Mouse (Mus musculus): ENCODE results near the gene Xylb. TPM values are rescaled to one million over a fixed set of nuclear protein-coding genes. Genes with fewer than 3 reads are reported as not detected.
A peak's percentile ranks its signal among the peaks of the same experiment; 100 is the strongest.

Gene Xylb
- polyA plus RNA-seq, 1 experiment = 449 TPM

DNA sequence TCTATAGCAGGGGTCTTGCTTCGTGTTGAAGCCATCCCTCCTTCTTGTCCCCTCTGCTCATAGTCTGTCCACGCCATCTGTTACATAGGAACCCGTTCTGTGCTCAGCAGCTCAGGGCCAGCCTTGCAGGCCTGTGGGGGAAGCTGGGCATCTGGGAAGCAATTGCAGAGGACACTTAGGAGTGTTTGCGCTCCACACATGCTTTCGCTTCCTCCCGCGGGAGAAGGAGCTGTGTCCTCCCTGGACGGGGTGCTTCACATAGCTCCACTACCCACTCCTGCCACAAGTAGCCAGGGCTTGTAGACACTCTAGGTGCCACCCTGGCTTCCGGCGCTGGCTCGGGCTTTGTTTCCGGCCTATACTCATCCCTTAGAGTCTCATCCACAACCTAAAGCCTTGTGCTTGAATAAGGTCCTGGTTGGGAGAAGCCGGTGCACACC, 68.8 kb downstream of the Xylb start:
- H3K27ac ChIP-seq (ENCODE audit: insufficient read depth, low read depth, low read length) = no peak overlapping the region
- H3K4me1 ChIP-seq (ENCODE audit: control insufficient read depth, insufficient read depth, low read length) = peaks cover 13% of the 10 kb centered on the region
- no peaks in the 10 kb centered on the region for H3K36me3 ChIP-seq (ENCODE audit: control insufficient read depth, insufficient read depth, low read length)
- DNase-seq = no peak
- no peak overlapping the region for H3K4me3 ChIP-seq (ENCODE audit: insufficient read depth, low read depth, low read length)
- TF ChIP-seq POLR2A (IDR thresholded peaks at IDR 0.05; ENCODE audit: low read depth, low read length) (no peak), CTCF (conservative IDR thresholded peaks at IDR 0.05; ENCODE audit: insufficient read depth, insufficient read length, low read depth, low read length) (no peak)
- no peaks in the 10 kb centered on the region for H3K27me3 ChIP-seq (replicated peaks; ENCODE audit: control insufficient read depth, insufficient read depth, low read length)
- WGBS = 86% methylated on average over 13 of the region's 13 CpGs

DNA sequence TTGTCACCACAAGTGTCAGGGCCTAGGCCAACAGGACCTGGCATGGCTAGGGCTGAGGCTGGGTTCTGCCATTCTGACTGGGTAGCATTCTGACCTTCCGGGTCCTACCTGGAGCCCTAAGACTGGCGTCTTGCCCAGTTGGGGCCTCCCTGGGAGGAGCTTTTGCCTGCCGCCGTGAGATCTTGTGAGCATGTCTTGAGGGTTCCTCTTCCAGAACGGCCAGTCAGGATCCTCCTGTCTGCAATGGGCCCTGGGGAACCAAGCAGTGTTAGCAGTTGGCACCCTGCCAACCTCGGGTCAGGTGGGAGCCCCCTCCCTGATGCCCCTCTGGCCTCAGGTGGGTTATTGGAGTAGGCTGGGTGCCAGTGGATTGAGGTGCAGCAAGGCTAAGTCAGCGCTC, 69.3 kb downstream of the Xylb start:
- Histone ChIP-seq H3K27ac (ENCODE audit: insufficient read depth, low read depth, low read length) (no peak overlapping the region), H3K27me3 (replicated peaks; ENCODE audit: control insufficient read depth, insufficient read depth, low read length) (no peaks in the 10 kb centered on the region), H3K4me1 (ENCODE audit: control insufficient read depth, insufficient read depth, low read length) (peaks cover 13% of the 10 kb centered on the region), H3K36me3 (ENCODE audit: control insufficient read depth, insufficient read depth, low read length) (no peaks in the 10 kb centered on the region), H3K4me3 (ENCODE audit: insufficient read depth, low read depth, low read length) (no peak overlapping the region)
- TF ChIP-seq CTCF (conservative IDR thresholded peaks at IDR 0.05; ENCODE audit: insufficient read depth, insufficient read length, low read depth, low read length) (no peak), POLR2A (IDR thresholded peaks at IDR 0.05; ENCODE audit: low read depth, low read length) (no peak)
- 27% methylated on average over 7 of the region's 7 CpGs for WGBS
- peak; percentile 42 for DNase-seq

DNA sequence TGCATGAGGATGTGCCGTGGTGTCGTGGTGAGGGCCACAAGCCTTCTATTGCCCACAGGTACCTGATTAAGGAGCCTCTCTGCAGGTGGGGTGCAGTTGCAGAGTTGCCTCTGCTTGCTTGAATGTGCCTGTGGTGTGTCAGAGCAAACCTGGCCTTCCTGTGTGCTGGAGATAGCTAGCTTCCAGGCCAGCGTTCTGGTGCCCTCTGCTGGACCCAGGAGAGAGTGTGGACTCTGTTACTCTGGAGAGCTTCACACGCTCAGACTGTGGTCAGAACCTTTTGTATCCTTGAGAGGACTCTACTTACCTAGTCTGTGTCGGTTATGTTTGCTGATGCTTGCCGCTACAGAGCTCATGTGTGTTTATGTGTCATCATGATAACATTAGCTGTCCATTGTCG, 73.1 kb downstream of the Xylb start:
- TF ChIP-seq POLR2A (IDR thresholded peaks at IDR 0.05; ENCODE audit: low read depth, low read length) (no peak), CTCF (conservative IDR thresholded peaks at IDR 0.05; ENCODE audit: insufficient read depth, insufficient read length, low read depth, low read length) (peak; percentile 99)
- no peak overlapping the region for H3K27ac ChIP-seq (ENCODE audit: insufficient read depth, low read depth, low read length)
- WGBS = 36% methylated on average over 7 of the region's 7 CpGs
- DNase-seq = peak; percentile 89
- H3K4me1 ChIP-seq (ENCODE audit: control insufficient read depth, insufficient read depth, low read length) = peaks cover 8% of the 10 kb centered on the region
- H3K27me3 ChIP-seq (replicated peaks; ENCODE audit: control insufficient read depth, insufficient read depth, low read length) = no peaks in the 10 kb centered on the region
- no peak overlapping the region for H3K4me3 ChIP-seq (ENCODE audit: insufficient read depth, low read depth, low read length)
- no peaks in the 10 kb centered on the region for H3K36me3 ChIP-seq (ENCODE audit: control insufficient read depth, insufficient read depth, low read length)

DNA sequence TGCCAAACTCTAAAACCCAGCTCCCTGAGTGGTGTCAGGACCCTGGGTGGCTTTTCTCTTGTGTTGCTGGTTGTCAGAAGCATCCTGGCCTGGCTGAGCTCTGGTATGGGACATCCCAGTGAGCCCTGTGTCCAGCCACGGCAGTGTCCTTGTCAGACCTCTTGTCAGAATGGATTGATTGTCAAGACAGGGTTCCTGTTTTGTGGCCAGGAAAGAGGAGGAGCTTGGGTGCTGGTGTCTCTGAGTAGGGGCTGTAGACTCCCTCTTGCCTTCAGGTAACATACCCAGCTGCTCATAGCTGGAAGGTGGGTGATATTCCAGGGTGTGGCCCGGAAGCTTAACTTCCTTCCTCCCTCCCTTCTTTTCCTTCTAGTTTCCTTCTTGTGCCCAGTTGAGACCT, 78.7 kb downstream of the Xylb start:
- Histone ChIP-seq H3K4me3 (ENCODE audit: insufficient read depth, low read depth, low read length) (no peak overlapping the region), H3K27me3 (replicated peaks; ENCODE audit: control insufficient read depth, insufficient read depth, low read length) (no peaks in the 10 kb centered on the region), H3K27ac (ENCODE audit: insufficient read depth, low read depth, low read length) (no peak overlapping the region), H3K4me1 (ENCODE audit: control insufficient read depth, insufficient read depth, low read length) (no peaks in the 10 kb centered on the region), H3K36me3 (ENCODE audit: control insufficient read depth, insufficient read depth, low read length) (no peaks in the 10 kb centered on the region)
- WGBS = 63% methylated on average over 2 of the region's 2 CpGs
- no peak for TF ChIP-seq POLR2A (IDR thresholded peaks at IDR 0.05; ENCODE audit: low read depth, low read length)
- no peak for TF ChIP-seq CTCF (conservative IDR thresholded peaks at IDR 0.05; ENCODE audit: insufficient read depth, insufficient read length, low read depth, low read length)
- no peak for DNase-seq

DNA sequence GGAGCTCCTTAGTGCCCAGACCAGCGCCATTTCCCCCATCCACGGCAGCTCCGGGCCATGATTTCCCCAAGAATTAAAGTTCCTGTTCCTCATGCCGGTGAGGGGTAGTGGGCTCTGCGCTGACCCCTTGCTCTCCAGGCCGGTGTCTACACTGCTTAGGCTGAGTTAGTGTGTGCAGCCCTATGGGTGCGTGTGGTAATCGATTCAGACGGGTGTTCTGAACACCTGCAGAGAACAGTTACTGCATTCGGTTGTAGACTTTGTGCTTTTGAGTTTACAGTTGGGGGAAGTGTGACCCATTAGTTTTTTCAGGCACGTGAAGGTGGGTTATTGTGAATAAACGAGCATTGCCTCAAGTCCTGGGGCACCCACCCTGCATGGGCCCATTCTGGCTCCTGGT, 80.9 kb downstream of the Xylb start:
- H3K27me3 ChIP-seq (replicated peaks; ENCODE audit: control insufficient read depth, insufficient read depth, low read length) = no peaks in the 10 kb centered on the region
- no peaks in the 10 kb centered on the region for H3K4me1 ChIP-seq (ENCODE audit: control insufficient read depth, insufficient read depth, low read length)
- no peak overlapping the region for H3K4me3 ChIP-seq (ENCODE audit: insufficient read depth, low read depth, low read length)
- no peak for DNase-seq
- H3K27ac ChIP-seq (ENCODE audit: insufficient read depth, low read depth, low read length) = no peak overlapping the region
- no peaks in the 10 kb centered on the region for H3K36me3 ChIP-seq (ENCODE audit: control insufficient read depth, insufficient read depth, low read length)
- TF ChIP-seq CTCF (conservative IDR thresholded peaks at IDR 0.05; ENCODE audit: insufficient read depth, insufficient read length, low read depth, low read length) = no peak
- TF ChIP-seq POLR2A (IDR thresholded peaks at IDR 0.05; ENCODE audit: low read depth, low read length) = no peak
- 84% methylated on average over 12 of the region's 12 CpGs for WGBS

DNA sequence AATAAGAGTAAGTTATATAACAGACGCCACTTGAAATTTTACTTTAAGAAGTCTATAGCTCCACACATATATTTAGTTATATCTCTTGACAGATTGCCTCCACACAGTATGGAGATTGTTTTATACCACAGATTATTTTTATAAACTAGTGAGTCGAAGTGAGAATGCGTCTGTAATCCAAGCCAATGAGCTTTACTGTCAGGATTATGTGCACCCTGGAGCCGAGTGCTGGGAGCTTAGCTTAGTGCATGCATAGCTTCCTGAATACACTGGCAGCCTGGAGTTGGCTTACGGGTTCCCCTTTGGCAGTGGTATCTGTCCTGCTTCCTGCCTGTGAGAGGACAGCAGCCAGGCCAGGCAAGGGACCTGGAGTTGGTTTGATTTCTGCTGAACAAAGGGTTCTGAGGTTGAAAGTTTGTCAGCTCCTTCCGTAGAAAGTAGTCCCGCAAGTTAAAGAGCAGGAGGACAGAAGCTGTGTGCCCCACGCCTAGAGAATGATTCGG, 81.4 kb downstream of the Xylb start:
- Histone ChIP-seq H3K4me1 (ENCODE audit: control insufficient read depth, insufficient read depth, low read length) (no peaks in the 10 kb centered on the region), H3K4me3 (ENCODE audit: insufficient read depth, low read depth, low read length) (no peak overlapping the region), H3K27me3 (replicated peaks; ENCODE audit: control insufficient read depth, insufficient read depth, low read length) (no peaks in the 10 kb centered on the region), H3K36me3 (ENCODE audit: control insufficient read depth, insufficient read depth, low read length) (no peaks in the 10 kb centered on the region), H3K27ac (ENCODE audit: insufficient read depth, low read depth, low read length) (no peak overlapping the region)
- WGBS = 89% methylated on average over 9 of the region's 9 CpGs
- no peak for DNase-seq
- no peak for TF ChIP-seq POLR2A (IDR thresholded peaks at IDR 0.05; ENCODE audit: low read depth, low read length)
- TF ChIP-seq CTCF (conservative IDR thresholded peaks at IDR 0.05; ENCODE audit: insufficient read depth, insufficient read length, low read depth, low read length) = no peak

Other genes with a start within 250 kb of the Xylb start
- 417 and 424 TPM in 2 replicates for gene Acaa1b, start 200.3 kb upstream of the Xylb start, polyA plus RNA-seq (2012; rRNA removed)
- 0.03 TPM in 1 of 2 replicates, not detected in the other for gene Gm47289, start 198.2 kb upstream of the Xylb start, polyA plus RNA-seq (2012; rRNA removed)
- 156 and 213 TPM in 2 replicates for gene Slc22a13, start 148.3 kb upstream of the Xylb start, polyA plus RNA-seq (2012; rRNA removed)
- 16.2 and 16.3 TPM in 2 replicates for gene Oxsr1, start 35.0 kb upstream of the Xylb start, polyA plus RNA-seq (2012; rRNA removed)
- 229 and 272 TPM in 2 replicates for gene Acaa1a, start 17.7 kb upstream of the Xylb start, polyA plus RNA-seq (2012; rRNA removed)
- gene Myd88, start 16.0 kb upstream of the Xylb start, polyA plus RNA-seq (2012; rRNA removed) = 16.4 and 17.4 TPM in 2 replicates
- 1.7 and 2.1 TPM in 2 replicates for gene Slc22a14, start 8.2 kb downstream of the Xylb start, polyA plus RNA-seq (2012; rRNA removed)
- 6.2 and 7.7 TPM in 2 replicates for gene Acvr2b, start 44.7 kb downstream of the Xylb start, polyA plus RNA-seq (2012; rRNA removed)
- 1.7 and 2.2 TPM in 2 replicates for gene Exog, start 87.6 kb downstream of the Xylb start, polyA plus RNA-seq (2012; rRNA removed)
- gene Scn5a, start 221.6 kb downstream of the Xylb start, polyA plus RNA-seq (2012; rRNA removed) = 0.72 and 1.0 TPM in 2 replicates